Mouse (Mus musculus): ENCODE results near the gene Slc30a3.
"Not testable (repeated sequence)": the region's sequence is repeated elsewhere in the genome, so short reads cannot be mapped to it uniquely, and the experiment has no call there.

The Slc30a3 gene

GRCm38 (mm10) chr5:31093151-31094041 lies 14.6 kb downstream of the Slc30a3 start:
- DNase-seq = peak; percentile 48

- DNase-seq = no peak
Measured at GRCm38 (mm10) chr5:31092231-31092975, 15.6 kb downstream of the Slc30a3 start.

- no peak for DNase-seq
Measured at GRCm38 (mm10) chr5:31087131-31087530, 20.9 kb downstream of the Slc30a3 start.

- DNase-seq = no peak
Measured at GRCm38 (mm10) chr5:31086606-31087005, 21.4 kb downstream of the Slc30a3 start.

- peak in 1 of 2 experiments; percentile 22 for DNase-seq
Measured at GRCm38 (mm10) chr5:31083949-31084348, 24.1 kb downstream of the Slc30a3 start.

GRCm38 (mm10) chr5:31082935-31083625 lies 25.0 kb downstream of the Slc30a3 start:
- DNase-seq = peak in 1 of 2 experiments; percentile 27

GRCm38 (mm10) chr5:31082355-31082754 lies 25.7 kb downstream of the Slc30a3 start:
- peak; percentile 66 to 78 for DNase-seq

GRCm38 (mm10) chr5:31081386-31081785 lies 26.7 kb downstream of the Slc30a3 start:
- peak; percentile 53 to 60 for DNase-seq

GRCm38 (mm10) chr5:31080795-31081164 lies 27.3 kb downstream of the Slc30a3 start:
- DNase-seq = no peak

GRCm38 (mm10) chr5:31080059-31080794 lies 27.8 kb downstream of the Slc30a3 start:
- peak in 1 of 2 experiments; percentile 51 for DNase-seq

- no peak for DNase-seq
Measured at GRCm38 (mm10) chr5:31076346-31076745, 31.7 kb downstream of the Slc30a3 start.

- DNase-seq = no peak
Measured at GRCm38 (mm10) chr5:31073176-31073575, 34.9 kb downstream of the Slc30a3 start.

GRCm38 (mm10) chr5:31071821-31072220 lies 36.2 kb downstream of the Slc30a3 start:
- no peak for DNase-seq

GRCm38 (mm10) chr5:31071059-31071458 lies 37.0 kb downstream of the Slc30a3 start:
- no peak for DNase-seq

GRCm38 (mm10) chr5:31069810-31070209 lies 38.2 kb downstream of the Slc30a3 start:
- DNase-seq = no peak

- no peak for DNase-seq
Measured at GRCm38 (mm10) chr5:31055216-31056140, 52.6 kb downstream of the Slc30a3 start.

- DNase-seq = peak; percentile 96 to 97
Measured at GRCm38 (mm10) chr5:31054261-31055215, 53.5 kb downstream of the Slc30a3 start, which contains the start of gene Cad. Gene Cad, plus strand, starts transcription at chr5:31054780.

- DNase-seq = not testable (repeated sequence)
Measured at GRCm38 (mm10) chr5:31053728-31054127, 54.3 kb downstream of the Slc30a3 start.

GRCm38 (mm10) chr5:31050427-31050826 lies 57.6 kb downstream of the Slc30a3 start:
- no peak for DNase-seq
